Mouse (Mus musculus) ES-E14 (cell line): ENCODE measurements at regions not wholly inside any gene's neighbourhood (a gene's known extent, or its start where the extent isn't known, plus 50 kb on each side); places are given as distances from the start of the nearest gene placed in this dataset.

Experiments used
- CHD2 ChIP-seq: IDR thresholded peaks from 2 replicates; pipeline ENCODE4 v1.6.1; 2014; ENCODE audit warnings: mild to moderate bottlenecking, low read depth, low read length, inconsistent platforms
- MAFK ChIP-seq: IDR thresholded peaks from 2 replicates; pipeline ENCODE4 v1.6.1; 2014; ENCODE audit warnings: mild to moderate bottlenecking, low read depth, low read length, inconsistent platforms; ENCODE audit not compliant: insufficient read depth
- ZC3H11A ChIP-seq: IDR thresholded peaks from 2 replicates; pipeline ENCODE4 v1.6.1; 2012; ENCODE audit warnings: low read depth, mild to moderate bottlenecking, inconsistent platforms, low read length, borderline replicate concordance

- TF ChIP-seq ZC3H11A, result no peak
- TF ChIP-seq CHD2, result no peak
- no peak for TF ChIP-seq MAFK
These were observed 464.3 kb downstream of the Zfp704 start for GRCm38 (mm10) chr3:9145612-9146011.
